Mouse (Mus musculus) E14TG2a.4 (cell line): Measurements from ENCODE around the gene Mamdc2.

Experiments
- H3K27me3 ChIP-seq: 2 replicates; pipeline ENCODE4 v1.6.1; 2014; ENCODE audit warnings: low read length, control low read depth; ENCODE audit not compliant: insufficient read depth
- H3K36me3 ChIP-seq: 2 replicates; pipeline ENCODE4 v1.6.1; 2014; ENCODE audit warnings: low read length, control low read depth; ENCODE audit not compliant: insufficient read depth
- H3K4me1 ChIP-seq: replicated peaks from 2 replicates; pipeline ENCODE4 v1.6.1; 2014; ENCODE audit warnings: low read depth, low read length, control low read depth
- H3K4me3 ChIP-seq: replicated peaks from 2 replicates; pipeline ENCODE4 v1.5.1; 2014; ENCODE audit warnings: mild to moderate bottlenecking, low read length
- H3K9me3 ChIP-seq: 2 replicates; pipeline ENCODE4 v1.6.1; 2014; ENCODE audit warnings: low read length, control low read depth
- CTCF ChIP-seq: conservative IDR thresholded peaks from 2 replicates; pipeline ENCODE4 v1.5.1; 2014; ENCODE audit warnings: low read length
- NANOG ChIP-seq: IDR thresholded peaks from 2 replicates; pipeline ENCODE4 v1.6.1; 2014; ENCODE audit warnings: borderline replicate concordance, low read length, mixed read lengths
- POU5F1 ChIP-seq: IDR thresholded peaks from 2 replicates; pipeline ENCODE4 v1.6.1; 2014; ENCODE audit warnings: low read length, borderline replicate concordance

Gene Mamdc2

DNA sequence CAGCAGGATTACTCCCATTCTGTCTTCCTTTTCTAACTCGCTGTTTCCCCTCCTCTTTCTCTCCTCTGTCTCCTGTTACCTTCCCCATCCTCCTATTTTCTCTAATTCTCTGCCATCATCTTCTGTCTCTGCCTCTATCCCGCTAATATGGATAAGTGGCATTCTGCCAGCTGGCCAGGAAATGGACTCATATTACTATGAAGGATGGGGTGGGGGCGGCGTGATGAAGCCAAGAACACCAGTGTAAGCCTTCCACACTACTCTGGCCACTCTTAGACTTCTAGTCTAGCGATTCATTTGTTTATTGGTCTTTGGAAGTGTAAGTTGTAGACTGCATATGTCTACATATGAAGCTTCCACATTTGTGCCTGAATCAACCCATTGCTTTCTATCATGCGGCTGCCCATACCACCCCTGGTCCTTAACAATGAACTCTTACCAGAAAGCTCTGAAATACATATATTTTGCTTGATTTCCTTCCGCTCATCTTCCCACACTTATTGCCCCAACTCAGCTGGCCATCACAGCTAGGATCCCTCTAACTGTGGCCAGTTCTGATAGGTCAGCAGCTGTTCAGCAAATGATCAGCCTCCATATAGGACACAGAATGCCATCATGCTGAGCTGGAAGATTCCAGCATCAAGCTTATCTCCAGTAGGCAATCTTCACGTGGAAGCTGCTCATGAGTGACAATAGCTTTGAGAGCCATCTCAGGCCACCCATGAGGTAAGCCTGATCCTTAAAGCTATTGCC is 68.3 kb downstream of the Mamdc2 start:
- TF ChIP-seq CTCF (no peak), POU5F1 (no peak), NANOG (no peak)
- no peaks in the 10 kb centered on the region for H3K36me3 ChIP-seq
- H3K9me3 ChIP-seq, result no peaks in the 10 kb centered on the region
- H3K4me1 ChIP-seq, result no peaks in the 10 kb centered on the region
- H3K27me3 ChIP-seq, result no peaks in the 10 kb centered on the region
- H3K4me3 ChIP-seq, result no peak overlapping the region

DNA sequence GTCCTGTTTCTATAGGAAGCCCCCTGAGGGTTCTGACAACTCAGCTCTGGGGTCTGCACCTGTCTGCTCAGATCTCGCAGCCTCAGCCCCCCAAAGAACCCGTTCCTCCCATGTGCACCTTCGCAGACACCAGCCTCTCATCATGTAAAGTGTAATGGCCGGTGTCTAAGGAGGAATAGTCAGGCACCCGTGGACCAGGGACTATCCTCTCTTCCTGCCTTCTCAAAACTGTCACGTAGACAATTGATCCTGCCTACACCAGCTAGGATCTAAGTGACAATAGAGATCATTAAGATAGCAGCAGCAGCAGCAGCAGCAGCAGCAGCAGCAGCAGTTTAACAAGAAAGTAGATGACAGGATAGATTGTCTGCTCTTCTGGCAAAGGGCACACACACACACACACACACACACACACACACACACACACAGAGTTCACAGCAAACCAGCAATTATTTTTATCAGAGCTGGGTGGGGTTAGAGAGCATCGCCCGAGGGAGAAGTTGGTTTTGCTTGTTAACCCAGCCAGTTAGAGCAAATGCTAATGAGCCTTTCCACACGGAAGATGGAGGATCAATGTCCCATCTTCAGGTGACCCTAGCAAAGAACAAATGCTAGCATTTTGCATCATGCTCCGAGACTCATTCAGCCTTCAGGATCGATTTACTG is 71.6 kb downstream of the Mamdc2 start:
- Histone ChIP-seq H3K4me1 (no peaks in the 10 kb centered on the region), H3K36me3 (no peaks in the 10 kb centered on the region), H3K9me3 (no peaks in the 10 kb centered on the region), H3K4me3 (no peak overlapping the region), H3K27me3 (no peaks in the 10 kb centered on the region)
- TF ChIP-seq CTCF (no peak), NANOG (no peak), POU5F1 (no peak)

DNA sequence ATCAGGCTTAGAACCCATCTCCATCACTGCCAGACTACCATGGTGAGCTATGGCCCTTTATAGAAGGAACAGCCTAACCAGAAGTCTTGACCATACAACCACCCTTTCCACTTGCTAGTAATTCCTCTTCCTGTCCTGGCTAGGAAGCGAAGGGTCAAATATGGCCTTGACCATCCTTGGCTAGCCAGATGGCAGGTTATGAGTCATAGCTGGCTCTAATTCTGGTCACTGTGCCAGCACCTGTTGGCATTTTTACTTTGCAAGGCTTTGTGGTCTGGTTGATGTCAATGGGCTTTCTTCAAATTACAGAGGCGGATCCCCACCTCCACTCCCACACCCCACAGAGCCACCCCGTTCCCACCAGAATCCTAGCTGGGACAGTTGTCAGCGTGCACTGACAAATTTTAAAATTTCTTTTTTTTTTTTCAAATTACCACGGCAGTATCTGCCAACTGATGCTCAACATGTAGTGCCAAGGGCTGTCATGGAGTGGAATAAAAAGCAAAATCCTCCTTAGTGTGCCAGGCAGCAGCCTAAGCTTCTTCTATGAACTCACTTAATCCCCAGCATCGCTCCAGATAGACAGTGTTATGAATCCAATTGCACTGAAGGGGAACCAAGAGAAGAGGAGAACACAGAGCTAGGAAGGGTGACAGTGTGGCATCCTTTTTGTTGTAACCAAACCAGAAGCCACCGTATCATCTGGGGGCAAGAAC is 73.1 kb downstream of the Mamdc2 start:
- no peaks in the 10 kb centered on the region for H3K4me1 ChIP-seq
- H3K4me3 ChIP-seq, result no peak overlapping the region

DNA sequence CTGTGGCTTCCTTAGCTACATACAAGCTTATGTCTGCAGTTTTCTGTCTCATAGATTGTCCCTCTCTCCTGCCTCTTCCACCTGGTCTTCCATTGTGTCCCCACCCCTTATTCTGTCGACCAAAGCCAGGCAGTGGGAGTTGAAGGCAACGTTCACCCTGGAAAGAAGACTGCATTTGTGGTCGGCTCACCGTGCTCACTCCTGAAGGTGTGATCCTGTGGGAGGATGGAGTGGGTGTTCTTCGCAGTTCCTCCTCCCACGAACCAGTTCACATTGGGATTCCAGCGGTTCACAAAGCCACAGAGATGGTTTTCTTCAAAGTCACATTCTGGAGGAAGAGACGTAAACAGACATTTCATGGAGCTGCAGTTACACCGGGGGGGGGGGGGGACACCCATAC is 74.5 kb downstream of the Mamdc2 start:
- H3K4me3 ChIP-seq, result no peak overlapping the region
- H3K36me3 ChIP-seq, result no peaks in the 10 kb centered on the region
- H3K9me3 ChIP-seq, result no peaks in the 10 kb centered on the region
- TF ChIP-seq POU5F1 (no peak), CTCF (no peak), NANOG (no peak)
- H3K27me3 ChIP-seq, result no peaks in the 10 kb centered on the region
- H3K4me1 ChIP-seq, result no peaks in the 10 kb centered on the region

More for the DNA sequence above, 73.1 kb downstream of the Mamdc2 start:
- Histone ChIP-seq H3K36me3 (no peaks in the 10 kb centered on the region), H3K9me3 (no peaks in the 10 kb centered on the region), H3K27me3 (no peaks in the 10 kb centered on the region)
- TF ChIP-seq CTCF, result no peak

DNA sequence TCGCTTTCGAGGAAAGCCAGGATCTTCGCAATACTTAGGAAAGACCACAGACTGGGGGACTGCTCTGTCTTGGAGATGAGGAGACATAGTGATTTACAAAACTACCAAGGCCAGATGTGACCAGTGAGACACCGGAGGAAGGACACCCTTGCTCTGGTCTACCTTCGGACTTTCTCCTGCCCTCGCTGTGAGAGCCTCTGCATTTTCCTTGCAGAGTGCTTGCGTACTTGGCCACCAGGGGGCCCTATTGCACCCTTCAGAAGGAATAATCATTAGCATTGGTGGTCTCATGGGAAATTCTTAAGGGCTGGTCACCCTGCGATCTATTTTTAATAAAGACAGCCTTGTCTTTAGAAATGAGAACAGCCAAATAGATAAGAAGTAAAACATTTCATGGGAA is 75.0 kb downstream of the Mamdc2 start:
- Histone ChIP-seq H3K4me1 (no peaks in the 10 kb centered on the region), H3K36me3 (no peaks in the 10 kb centered on the region), H3K9me3 (no peaks in the 10 kb centered on the region), H3K4me3 (no peak overlapping the region), H3K27me3 (no peaks in the 10 kb centered on the region)
- peak; percentile 93 for TF ChIP-seq CTCF
- no peak for TF ChIP-seq NANOG

DNA sequence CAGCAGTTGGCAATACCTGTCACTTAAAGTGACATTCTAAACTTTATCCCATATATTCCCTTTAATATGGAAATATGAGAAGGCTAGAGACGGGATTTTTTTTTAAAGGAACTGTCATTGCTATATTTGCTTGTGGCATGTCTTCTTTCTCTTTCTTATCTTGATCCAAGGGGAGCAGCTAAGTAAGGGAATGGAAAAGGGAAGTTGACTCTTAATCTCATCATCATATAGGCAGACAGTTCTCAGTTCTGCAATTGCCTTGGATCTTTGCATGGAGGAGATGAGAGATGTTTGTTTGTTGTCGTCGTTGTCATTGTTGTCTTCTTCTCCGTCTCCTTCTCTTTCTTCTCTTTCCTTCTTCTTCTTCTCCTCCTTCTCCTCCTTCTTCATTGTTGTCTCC is 79.0 kb downstream of the Mamdc2 start:
- TF ChIP-seq CTCF, result no peak
- no peak for TF ChIP-seq NANOG
- TF ChIP-seq POU5F1, result no peak
- Histone ChIP-seq H3K27me3 (no peaks in the 10 kb centered on the region), H3K4me3 (no peak overlapping the region), H3K9me3 (no peaks in the 10 kb centered on the region), H3K4me1 (no peaks in the 10 kb centered on the region), H3K36me3 (no peaks in the 10 kb centered on the region)

DNA sequence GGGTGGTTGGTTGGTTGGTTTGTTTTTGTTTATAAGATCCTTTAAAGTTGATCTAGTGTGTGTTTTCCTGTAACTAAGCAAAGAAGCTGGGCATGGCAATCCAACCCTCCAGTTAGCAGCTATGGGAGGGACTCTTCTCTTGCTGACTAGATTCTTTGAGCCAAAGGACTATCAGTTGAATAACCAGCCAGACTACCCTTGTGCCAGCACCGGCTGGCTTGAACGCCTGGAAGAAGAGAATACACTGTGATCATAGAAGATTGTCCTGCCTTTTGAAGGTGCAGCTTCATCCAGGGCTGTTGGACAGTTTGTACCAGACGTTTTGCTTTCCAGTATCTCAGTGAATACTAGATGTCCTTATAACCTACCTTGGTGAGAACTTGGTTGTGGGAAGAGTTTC is 86.2 kb downstream of the Mamdc2 start:
- H3K4me1 ChIP-seq, result no peaks in the 10 kb centered on the region
- no peak overlapping the region for H3K4me3 ChIP-seq
- no peaks in the 10 kb centered on the region for H3K9me3 ChIP-seq
- no peak for TF ChIP-seq POU5F1
- TF ChIP-seq NANOG, result no peak
- no peaks in the 10 kb centered on the region for H3K27me3 ChIP-seq
- no peaks in the 10 kb centered on the region for H3K36me3 ChIP-seq

DNA sequence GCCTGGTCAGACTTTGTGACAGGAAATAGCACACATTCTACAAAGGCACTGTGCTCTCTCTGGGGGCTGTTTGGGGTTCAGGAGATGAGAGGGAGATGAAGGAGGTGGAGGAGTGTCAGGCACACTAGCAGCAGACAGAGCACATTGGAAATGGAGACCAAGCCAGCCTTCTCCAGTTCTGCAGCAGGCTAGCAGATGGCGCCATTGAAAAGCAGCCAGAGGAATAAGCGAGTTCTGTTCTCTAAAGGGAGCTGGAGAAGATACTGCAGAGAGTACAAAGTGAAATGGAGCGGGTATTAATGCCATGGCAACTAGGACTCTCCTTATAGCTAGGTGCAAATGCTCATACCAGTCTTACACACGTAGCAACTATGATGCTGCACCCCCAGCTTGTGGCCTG is 87.1 kb downstream of the Mamdc2 start:
- Histone ChIP-seq H3K4me3 (no peak overlapping the region), H3K27me3 (no peaks in the 10 kb centered on the region), H3K36me3 (no peaks in the 10 kb centered on the region), H3K9me3 (no peaks in the 10 kb centered on the region), H3K4me1 (no peaks in the 10 kb centered on the region)
- TF ChIP-seq NANOG (no peak), CTCF (no peak)

DNA sequence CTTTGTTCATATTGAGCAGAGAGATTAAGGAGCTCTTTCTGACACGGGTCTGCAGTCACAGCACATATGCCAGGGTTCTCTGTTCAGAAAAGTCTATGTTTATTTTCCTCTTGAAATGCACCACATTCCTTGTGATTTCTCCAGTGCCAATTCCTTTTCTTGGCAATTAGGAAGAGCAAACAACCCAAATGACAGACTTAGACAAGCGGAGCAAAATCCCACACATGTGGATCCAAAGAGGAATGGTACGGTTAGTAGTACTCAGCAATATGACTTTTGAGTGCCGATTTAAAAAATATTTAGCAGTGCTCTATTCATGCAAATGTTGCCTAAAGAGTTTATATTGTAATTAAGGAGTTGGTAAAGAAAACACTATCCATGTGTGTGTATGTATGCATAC is 87.7 kb downstream of the Mamdc2 start:
- Histone ChIP-seq H3K27me3 (no peaks in the 10 kb centered on the region), H3K36me3 (no peaks in the 10 kb centered on the region), H3K9me3 (no peaks in the 10 kb centered on the region), H3K4me3 (no peak overlapping the region), H3K4me1 (no peaks in the 10 kb centered on the region)
- TF ChIP-seq CTCF, result no peak
- TF ChIP-seq NANOG, result no peak
- no peak for TF ChIP-seq POU5F1
